Mouse (Mus musculus) ES-E14 (cell line): ENCODE measurements around the gene Rptor.

Experiments used
- CHD2 ChIP-seq: IDR thresholded peaks from 2 replicates; pipeline ENCODE4 v1.6.1; 2014; ENCODE audit warnings: mild to moderate bottlenecking, low read depth, low read length, inconsistent platforms
- HCFC1 ChIP-seq: IDR thresholded peaks from 2 replicates; pipeline ENCODE4 v1.6.1; 2012; ENCODE audit warnings: low read length, inconsistent platforms, borderline replicate concordance; ENCODE audit not compliant: insufficient read depth
- MAFK ChIP-seq: IDR thresholded peaks from 2 replicates; pipeline ENCODE4 v1.6.1; 2014; ENCODE audit warnings: mild to moderate bottlenecking, low read depth, low read length, inconsistent platforms; ENCODE audit not compliant: insufficient read depth
- ZNF384 ChIP-seq: IDR thresholded peaks from 2 replicates; pipeline ENCODE4 v1.6.1; 2012; ENCODE audit warnings: low read depth, low read length, inconsistent platforms

- TF ChIP-seq CHD2 (no peak), HCFC1 (no peak), MAFK (no peak), ZNF384 (no peak)
Measured at GRCm38 (mm10) chr11:119692911-119693261, 90.2 kb downstream of the Rptor start.
